Mouse (Mus musculus) left cerebral cortex, postnatal 10 days (tissue): Measurements from ENCODE around the gene Alg9. TPM values are rescaled to one million over a fixed set of nuclear protein-coding genes. Genes with fewer than 3 reads are reported as not detected.

Experiments used
- DNase-seq, 2 experiments: peaks; one replicate each; pipeline ENCODE4 v3.0.0; 2021 to 2022; ENCODE audit warnings: low spot score in 2 of 2, mixed read lengths in 1 of 2; ENCODE audit errors: extremely low spot score in 1 of 2
- intact Hi-C: fragments of 180-260 bp; cut with DNase I; formaldehyde crosslinking; loops from one replicate; pipeline ENCODE4 v1.15.1; 2025
- total RNA-seq, 2 experiments: library from RNA; stranded (reverse); gene quantifications; 2 replicates each; pipeline ENCODE4 v1.2.3; 2021

Gene Alg9
- total RNA-seq, 2 experiments from 2014 or later = 36.2 to 38.7 TPM

GRCm38 (mm10) chr9:50845547-50845946 lies 70.7 kb downstream of the Alg9 start:
- DNase-seq = no peak
- intact Hi-C loops = loop anchor here (5.0 kb wide), 1 partner anchor 207 kb away; no protein-coding TSS in a partner anchor

DNA sequence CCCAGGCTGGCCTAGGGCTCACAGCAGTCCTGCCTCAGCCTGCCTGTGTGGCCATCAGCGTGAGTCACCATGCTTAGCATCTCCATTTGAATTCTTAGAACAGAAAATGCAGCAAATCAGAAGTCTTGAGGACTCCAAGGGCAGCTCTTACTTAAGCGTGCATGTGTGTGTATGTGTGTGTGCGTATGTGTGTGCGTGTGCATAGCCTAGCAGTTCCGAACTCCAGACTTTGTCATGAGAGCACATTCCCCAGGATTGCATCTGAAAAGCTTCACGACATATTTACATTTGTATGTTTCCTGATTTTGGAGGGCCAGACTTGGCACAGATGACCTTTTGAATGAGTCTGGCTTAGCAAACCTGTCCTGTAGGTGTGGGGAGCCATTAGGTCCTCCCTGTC lies 72.3 kb downstream of the Alg9 start:
- no peak for DNase-seq
- intact Hi-C loops = loop anchor here (5.0 kb wide), 1 partner anchor 205 kb away; no protein-coding TSS in a partner anchor

DNA sequence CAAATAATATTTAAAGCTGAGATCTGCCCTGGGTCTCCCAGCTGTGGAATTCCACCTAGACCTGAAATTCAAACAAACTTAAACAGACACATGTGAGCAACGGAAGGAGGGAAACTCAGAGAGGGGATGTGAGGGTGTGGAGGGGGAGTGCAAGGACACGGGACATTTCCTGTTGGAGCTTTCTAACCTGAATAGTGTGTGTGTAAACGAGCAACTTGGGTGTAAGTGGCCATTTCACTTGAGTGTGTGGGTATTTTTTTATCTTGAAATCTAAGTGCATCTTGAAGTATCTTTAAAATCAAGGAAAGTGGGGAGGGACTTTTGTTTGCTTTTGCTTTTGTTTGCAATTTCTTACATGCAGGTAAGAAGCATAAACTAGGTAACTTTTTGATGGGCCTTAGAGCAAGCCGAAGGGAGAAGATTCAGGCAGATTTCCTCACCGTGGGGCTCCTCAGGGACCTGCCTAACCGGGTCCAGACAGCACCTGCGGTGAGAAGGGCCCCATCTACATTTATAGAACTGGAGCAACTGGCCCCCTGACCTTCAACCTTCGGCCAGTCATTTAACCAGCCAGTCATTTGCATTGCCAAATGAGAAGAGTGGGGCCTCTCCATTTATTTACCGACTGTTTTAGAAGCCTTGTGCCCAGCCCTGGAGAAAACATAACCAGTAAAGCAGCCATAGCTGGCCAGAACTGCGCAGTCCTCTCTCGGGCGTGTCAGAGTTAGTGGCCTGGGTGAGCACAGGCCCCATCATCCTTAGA lies 73.0 kb downstream of the Alg9 start:
- DNase-seq = no peak
- intact Hi-C loops = loop anchor here (2.0 to 5.0 kb wide), 2 partner anchors 205 to 305 kb away; no protein-coding TSS in a partner anchor

GRCm38 (mm10) chr9:50848821-50849220 lies 74.0 kb downstream of the Alg9 start:
- intact Hi-C loops = loop anchor here (1.0 to 5.0 kb wide), 3 partner anchors 160 to 304 kb away; partner anchors contain the start of gene Sik2

DNA sequence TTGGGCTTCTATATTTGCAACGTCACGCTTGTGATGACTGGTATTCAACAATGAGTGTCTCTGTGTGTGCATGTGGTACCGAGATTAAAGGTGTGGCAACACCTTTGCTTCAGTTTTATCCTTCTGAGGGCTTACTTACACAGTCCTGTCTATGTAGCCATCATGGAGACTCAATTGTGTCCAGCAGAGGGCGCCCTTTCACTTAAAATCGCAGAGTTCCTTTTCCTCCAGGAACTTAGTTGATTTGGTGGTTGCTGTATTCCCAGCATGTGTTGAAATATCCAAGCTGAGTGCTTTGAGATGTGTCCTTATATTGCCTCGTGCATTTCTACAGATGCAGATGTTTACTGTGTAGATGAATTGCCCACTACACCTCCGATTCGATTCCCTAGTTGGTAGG lies 74.4 kb downstream of the Alg9 start:
- peak; percentile 89 to 91 for DNase-seq
- intact Hi-C loops = loop anchor here (1.0 to 5.0 kb wide), 3 partner anchors 160 to 304 kb away; partner anchors contain the start of gene Sik2

More at GRCm38 (mm10) chr9:50848821-50849220, 74.0 kb downstream of the Alg9 start:
- DNase-seq = no peak

DNA sequence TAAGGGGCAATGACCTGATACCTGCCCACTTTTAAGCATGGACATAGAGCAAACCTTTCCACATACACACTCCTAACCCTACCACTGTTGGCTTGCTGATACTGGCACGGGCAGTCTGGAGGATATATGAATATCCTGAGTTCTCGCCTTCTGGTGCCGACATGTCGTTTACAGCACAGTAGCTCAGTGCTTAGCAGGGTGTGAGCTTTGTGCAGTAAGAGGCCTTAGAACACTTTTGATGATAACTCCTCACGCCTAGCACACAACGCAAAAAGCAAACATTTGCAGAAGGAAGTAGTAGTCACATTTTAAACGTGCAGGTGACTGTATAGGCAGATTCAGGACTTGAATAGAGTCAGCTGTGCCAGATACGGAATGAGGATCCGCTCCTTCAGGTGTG lies 74.9 kb downstream of the Alg9 start:
- intact Hi-C loops = loop anchor here (1.0 to 10.0 kb wide), 4 partner anchors 160 to 445 kb away; partner anchors contain the start of gene Sik2
- DNase-seq = no peak

GRCm38 (mm10) chr9:50850271-50850670 lies 75.5 kb downstream of the Alg9 start:
- intact Hi-C loops = loop anchor here (10.0 kb wide), 1 partner anchor 445 kb away; no protein-coding TSS in a partner anchor
- DNase-seq = no peak

DNA sequence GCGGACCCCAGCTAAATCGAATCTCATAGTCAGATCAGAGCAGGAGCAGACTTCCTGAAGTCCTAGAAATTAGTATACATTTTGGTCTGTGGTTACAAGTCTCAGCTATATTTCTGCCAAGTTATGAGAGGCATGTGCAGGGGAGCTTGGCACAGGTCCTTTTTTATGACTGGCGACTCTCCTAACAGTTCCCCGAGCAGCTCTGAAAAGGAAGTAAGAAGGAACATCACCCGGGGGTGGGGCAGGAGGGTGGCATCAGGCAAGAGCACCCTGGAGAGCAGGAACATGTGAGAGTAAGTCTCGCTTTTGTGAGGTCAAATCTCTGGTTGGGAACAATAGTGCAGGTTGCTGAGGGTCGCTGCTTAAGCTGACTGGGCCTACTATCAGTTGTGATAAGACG lies 75.9 kb downstream of the Alg9 start:
- intact Hi-C loops = loop anchor here (10.0 kb wide), 1 partner anchor 444 kb away; no protein-coding TSS in a partner anchor

GRCm38 (mm10) chr9:50852634-50853349 lies 78.0 kb downstream of the Alg9 start:
- intact Hi-C loops = loop anchor here (10.0 kb wide), 1 partner anchor 442 kb away; no protein-coding TSS in a partner anchor
- peak in 1 of 2 experiments; percentile 54 for DNase-seq

More for the DNA sequence above, 75.9 kb downstream of the Alg9 start:
- peak in 1 of 2 experiments; percentile 43 for DNase-seq

DNA sequence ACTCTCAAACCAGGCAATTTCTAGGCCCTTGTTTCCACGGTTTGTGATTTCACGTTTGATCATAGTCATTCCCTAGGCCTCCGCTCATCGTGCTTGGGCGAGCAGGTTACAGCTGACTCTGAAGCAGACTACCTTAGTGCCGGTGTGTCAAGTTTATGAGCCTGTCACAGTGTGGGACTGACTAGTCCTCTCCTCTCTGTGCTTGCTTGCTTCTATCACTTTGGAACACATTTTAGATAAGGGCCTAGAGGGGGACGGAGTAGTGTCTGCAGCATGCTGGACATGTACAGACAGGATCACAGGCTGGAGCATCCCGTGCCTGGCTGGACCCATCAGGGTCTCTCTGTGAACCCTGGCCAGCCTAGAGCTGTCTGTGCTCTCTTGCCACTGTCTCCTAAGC lies 79.6 kb downstream of the Alg9 start:
- no peak for DNase-seq
- intact Hi-C loops = loop anchor here (10.0 kb wide), 1 partner anchor 440 kb away; no protein-coding TSS in a partner anchor

GRCm38 (mm10) chr9:50855133-50855766 lies 80.4 kb downstream of the Alg9 start:
- DNase-seq = no peak
- intact Hi-C loops = loop anchor here (10.0 kb wide), 1 partner anchor 440 kb away; no protein-coding TSS in a partner anchor

GRCm38 (mm10) chr9:50855780-50856179 lies 81.0 kb downstream of the Alg9 start:
- DNase-seq = no peak
- intact Hi-C loops = loop anchor here (2.0 to 10.0 kb wide), 2 partner anchors 153 to 439 kb away; partner anchors contain the start of gene Sik2

DNA sequence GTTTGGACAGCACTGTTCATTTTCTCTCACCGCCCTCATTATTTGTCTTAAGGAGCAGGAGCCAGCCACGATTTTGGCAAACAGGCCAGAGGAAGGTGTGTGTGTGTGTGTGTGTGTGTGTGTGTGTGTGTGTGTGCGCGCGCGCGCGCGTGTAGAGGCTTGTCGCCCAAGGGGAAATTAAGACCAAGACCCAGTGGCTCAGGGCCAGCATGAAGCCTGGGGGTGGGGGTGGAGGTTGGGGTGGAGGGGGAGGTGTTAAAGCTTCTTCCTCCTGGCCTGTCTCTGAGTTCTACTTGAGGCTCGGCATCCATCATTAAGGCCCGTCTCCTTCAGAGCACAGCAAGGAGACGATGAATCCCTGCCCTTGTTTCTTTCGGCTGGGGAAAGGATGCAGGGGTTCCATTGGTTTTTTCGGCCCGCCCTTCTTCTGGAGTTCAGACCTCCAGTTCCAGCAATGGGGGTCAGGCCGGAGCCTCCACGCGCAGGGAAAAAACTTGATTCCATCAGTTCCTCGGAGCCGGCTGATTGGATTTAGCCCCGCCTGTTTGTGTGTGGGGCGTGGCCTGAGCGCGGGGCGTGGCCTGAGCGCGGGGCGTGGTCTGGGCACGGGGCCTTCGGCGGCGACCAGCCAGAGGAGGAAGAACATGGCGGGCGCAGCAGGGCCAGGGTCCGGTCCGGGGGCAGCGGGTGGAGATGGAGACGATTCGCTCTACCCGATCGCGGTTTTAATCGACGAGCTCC lies 81.7 kb downstream of the Alg9 start:
- peak; percentile 87 to 90 for DNase-seq
- intact Hi-C loops = loop anchor here (2.0 to 10.0 kb wide), 2 partner anchors 152 to 438 kb away; partner anchors contain the start of gene Sik2

- peak in 1 of 2 experiments; percentile 70 for DNase-seq
- intact Hi-C loops = loop anchor here (2.0 to 10.0 kb wide), 2 partner anchors 152 to 438 kb away; partner anchors contain the start of gene Sik2
These were observed 82.3 kb downstream of the Alg9 start for GRCm38 (mm10) chr9:50857082-50857641.

DNA sequence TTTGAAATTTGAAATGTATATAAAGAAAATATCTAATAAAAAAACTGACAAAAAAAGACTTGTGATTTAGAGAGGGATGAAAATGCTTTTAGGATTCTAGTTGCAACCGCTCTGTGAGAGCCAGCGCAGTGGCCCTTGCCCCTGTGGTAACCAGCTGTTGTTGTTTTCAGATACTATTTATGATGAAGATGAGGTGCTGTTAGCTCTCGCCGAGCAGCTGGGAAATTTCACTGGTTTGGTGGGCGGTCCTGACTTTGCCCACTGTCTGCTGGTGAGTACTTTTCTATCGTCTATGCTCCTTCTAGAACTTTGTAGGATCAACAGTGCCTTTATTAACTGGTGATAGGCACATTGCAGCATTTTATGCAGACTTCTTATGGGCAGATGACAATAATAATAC lies 83.9 kb downstream of the Alg9 start:
- intact Hi-C loops = loop anchor here (10.0 kb wide), 1 partner anchor 436 kb away; no protein-coding TSS in a partner anchor

GRCm38 (mm10) chr9:50861119-50861839 lies 86.5 kb downstream of the Alg9 start:
- intact Hi-C loops = no loop called here
- DNase-seq = no peak

More for the DNA sequence above, 83.9 kb downstream of the Alg9 start:
- no peak for DNase-seq

DNA sequence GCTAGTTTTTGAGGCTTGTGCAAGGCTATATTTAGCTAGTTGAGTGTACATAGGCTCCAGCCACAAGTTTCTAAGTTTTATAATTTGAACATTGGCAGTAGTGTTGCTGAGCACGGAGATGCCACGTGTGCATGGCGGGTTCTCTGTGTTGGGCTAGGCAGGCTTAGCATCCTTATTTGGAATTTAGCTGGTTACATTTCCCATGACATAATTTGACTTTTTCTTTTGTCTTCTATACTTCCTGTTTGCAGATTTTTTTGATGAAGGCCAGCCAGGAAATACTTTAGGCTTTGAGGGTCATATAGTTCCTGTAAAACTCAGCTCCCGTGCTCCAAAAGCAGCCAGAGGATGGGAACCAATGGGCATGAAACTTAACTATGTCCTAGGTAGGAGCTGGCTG lies 89.0 kb downstream of the Alg9 start:
- intact Hi-C loops = no loop called here
- DNase-seq = no peak
